Mouse (Mus musculus): ENCODE data around the gene Ercc8. TPM values are rescaled to one million over a fixed set of nuclear protein-coding genes. Genes with fewer than 3 reads are reported as not detected.

The Ercc8 gene
- total RNA-seq (2015; ENCODE audit: low replicate concordance) (0.77 and 2.1 TPM in 2 replicates), total RNA-seq (2017; ENCODE audit: low replicate concordance) (2.3 and 3.6 TPM in 2 replicates)

- ATAC-seq (replicated peaks; ENCODE audit: low FRiP score, poor library complexity, severe bottlenecking) = peak; percentile 95
Observed at GRCm38 (mm10) chr13:108158465-108159240, at the start of gene Ercc8, which contains the start of gene Ndufaf2. Ercc8 (plus strand) TSS chr13:108158731. Ndufaf2 (minus strand) TSS chr13:108158623.

DNA sequence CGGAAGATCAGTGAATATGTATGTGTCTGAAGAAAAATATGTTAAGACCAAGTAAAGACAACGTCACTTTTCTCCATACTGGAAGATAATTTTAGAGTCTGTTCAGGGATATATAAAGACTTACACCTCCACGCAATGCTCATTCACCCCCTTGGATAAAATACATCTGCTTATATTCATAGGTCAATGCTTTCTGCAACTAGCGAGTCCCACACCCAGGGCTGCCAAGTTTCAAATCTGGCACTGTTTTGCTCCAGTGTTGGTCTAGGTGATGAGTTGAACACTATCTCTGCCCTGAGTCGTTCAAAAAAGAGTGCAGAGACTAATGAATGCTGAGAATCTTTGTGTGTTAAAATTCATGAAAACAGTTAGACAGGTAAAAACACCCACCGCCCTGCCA, 47.6 kb upstream of the Ercc8 start:
- no peak for ATAC-seq (replicated peaks; ENCODE audit: low FRiP score, poor library complexity, severe bottlenecking)

DNA sequence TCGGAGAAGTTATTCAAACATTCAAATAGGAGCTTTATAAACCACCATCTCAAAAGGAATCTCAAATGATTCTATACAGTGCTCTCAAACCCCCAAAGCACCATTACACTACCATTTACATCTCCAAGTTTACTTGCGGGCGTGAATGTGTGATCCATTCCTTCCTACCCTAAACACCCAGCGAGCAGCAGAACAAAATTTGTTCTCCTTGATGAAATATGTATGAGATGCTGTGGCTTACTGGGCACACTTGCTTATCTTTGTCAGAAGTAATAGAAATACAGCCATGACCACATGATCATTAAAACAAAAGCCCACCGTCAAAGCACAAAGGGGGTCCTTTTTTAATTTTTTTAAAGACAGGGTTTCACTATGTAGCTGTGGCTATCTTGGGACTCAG, 45.0 kb upstream of the Ercc8 start:
- ATAC-seq (replicated peaks; ENCODE audit: low FRiP score, poor library complexity, severe bottlenecking) = no peak

DNA sequence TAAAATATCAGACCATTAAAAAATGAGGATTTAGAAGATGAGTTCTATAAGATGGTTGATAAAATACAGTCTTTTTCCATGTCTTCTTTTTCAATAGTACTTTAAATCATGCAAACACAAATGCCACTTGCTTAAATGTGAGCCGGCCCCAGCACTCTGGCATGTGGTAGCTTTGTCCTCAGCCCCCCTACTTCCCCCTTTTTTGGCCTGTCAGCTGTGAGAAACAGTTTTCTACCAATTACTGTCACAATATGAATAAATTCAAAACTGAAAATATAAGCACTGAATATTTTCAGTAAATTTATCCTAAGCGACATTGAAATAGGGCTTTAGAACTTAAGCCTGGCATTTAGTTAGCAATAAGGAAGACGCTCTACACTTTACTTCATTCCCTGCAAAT, 44.3 kb upstream of the Ercc8 start:
- no peak for ATAC-seq (replicated peaks; ENCODE audit: low FRiP score, poor library complexity, severe bottlenecking)

GRCm38 (mm10) chr13:108117654-108118053, 40.9 kb upstream of the Ercc8 start:
- ATAC-seq (replicated peaks; ENCODE audit: low FRiP score, poor library complexity, severe bottlenecking) = no peak

DNA sequence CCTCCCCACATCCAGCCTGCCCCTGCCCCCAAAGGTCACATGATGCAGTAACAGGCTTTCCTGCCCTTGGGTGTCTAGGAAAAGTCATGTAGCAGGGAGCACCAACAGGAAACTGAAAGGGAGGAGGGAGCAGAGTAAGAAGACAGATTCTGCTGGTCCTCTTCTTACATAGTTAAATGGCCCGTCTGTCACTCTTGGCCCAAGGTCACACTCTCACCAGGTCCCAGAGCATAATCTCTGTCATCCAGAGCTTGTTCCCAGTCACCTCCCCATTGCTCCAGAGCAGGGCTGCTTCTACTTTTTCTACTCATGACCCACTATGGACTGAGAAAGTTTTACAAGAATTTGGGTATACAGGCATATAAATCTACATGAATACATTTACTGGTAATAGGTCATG, 40.3 kb upstream of the Ercc8 start:
- ATAC-seq (replicated peaks; ENCODE audit: low FRiP score, poor library complexity, severe bottlenecking) = no peak

DNA sequence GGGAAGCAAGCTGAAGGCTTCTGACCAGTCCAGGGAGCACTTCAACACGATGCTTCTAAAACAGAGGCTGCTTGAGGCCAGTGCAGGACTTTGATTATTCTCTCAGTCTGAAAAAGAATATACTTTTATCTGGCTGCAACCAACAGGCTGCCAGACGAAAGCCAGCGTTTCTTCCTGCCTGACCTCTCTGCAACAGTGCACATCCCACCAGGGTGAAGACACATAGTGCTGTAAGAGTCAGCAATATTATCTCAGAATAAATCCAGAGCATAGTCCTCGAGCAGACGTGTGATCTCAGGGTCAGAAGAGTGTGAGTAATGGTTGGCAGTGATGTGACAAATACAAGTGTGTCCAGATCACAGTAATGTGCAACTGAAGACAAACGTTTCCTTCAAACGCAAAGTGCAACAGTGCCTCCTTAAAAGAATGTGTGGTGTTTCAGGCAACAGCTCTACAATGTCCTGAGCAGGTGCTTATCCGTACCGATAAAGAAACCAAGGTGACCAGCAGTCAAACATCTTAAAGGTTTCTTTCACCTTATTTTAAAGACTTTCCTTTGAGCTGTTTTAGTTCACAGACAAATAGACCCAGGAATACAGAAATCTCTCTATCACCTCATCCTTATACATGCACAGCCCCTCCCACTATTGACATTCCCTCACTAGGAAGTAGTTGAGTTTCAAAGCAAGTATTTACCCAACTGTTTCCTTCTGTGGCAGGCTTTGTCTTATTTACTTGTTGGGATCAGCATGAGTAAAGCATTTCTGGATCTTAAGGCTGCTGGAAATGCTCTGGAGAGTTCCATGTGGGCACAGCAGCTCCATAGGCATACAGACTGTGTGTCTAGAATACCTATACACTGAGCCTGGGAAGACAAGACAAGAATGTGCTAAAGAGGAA, 38.9 kb upstream of the Ercc8 start:
- ATAC-seq (replicated peaks; ENCODE audit: low FRiP score, poor library complexity, severe bottlenecking) = no peak

DNA sequence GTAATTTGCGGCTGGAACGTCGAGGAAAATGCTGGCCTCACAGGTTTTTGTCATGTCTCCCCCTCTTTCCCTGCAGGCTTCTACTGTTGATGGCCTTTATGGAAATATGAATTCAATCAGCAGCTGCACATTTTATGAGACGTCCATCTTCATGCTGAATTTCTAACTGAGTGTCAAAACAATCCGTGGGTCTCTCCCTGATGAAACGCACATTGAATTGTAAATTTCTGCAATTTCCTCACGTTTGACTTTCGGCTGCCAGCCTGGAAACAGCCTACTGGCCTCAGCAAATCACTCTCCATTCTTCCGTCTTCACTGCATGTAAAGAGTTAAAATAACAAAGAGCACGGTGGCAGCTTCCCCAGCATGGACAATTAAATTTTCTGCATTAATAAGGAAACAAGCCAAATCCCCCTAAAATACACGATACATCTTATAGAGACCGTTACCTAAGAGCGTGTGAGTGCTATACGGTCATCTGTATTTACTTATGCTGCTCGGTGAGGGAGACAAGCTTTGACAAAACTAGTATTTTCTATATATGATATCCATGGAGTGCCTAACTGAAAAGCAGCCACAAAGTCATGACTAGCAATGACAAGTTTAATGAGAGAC, 35.3 kb upstream of the Ercc8 start:
- no peak for ATAC-seq (replicated peaks; ENCODE audit: low FRiP score, poor library complexity, severe bottlenecking)

- ATAC-seq (replicated peaks; ENCODE audit: low FRiP score, poor library complexity, severe bottlenecking) = no peak
Observed at GRCm38 (mm10) chr13:108124096-108124495, 34.4 kb upstream of the Ercc8 start.

DNA sequence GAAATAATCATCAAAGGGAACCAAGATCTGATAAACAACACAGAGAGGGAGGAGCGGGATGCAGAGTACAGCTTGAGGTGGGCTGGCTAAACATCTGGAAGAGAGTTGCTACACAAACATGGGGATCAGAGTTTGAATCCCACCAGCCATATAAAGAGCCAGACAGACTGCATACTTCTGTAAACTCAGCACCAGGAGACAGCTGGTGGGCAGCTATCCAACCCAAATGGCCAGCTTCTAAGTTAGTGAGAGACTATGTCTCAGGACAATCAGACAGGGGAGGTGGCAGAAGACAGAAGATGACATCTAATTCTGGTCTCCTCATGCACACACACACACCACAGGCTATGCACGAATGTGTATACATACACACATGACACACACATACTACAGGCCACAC, 32.3 kb upstream of the Ercc8 start:
- no peak for ATAC-seq (replicated peaks; ENCODE audit: low FRiP score, poor library complexity, severe bottlenecking)

DNA sequence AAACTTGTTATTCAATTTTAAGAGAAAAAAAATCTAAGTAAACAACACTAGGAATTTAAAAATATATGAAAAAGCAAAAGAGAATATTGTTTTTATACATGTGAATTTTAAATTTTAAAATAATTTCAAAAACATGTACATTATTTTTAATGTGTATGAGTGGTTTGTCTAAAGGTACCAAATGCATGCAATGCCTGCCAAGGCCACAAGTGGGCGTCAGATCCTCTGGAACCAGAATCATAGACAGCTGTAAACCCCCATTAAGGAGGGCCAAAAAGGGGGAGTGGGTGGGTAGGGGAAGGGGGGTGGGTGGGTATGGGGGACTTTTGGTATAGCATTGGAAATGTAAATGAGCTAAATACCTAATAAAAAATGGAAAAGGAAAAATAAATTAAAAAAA, 31.4 kb upstream of the Ercc8 start:
- ATAC-seq (replicated peaks; ENCODE audit: low FRiP score, poor library complexity, severe bottlenecking) = no peak

DNA sequence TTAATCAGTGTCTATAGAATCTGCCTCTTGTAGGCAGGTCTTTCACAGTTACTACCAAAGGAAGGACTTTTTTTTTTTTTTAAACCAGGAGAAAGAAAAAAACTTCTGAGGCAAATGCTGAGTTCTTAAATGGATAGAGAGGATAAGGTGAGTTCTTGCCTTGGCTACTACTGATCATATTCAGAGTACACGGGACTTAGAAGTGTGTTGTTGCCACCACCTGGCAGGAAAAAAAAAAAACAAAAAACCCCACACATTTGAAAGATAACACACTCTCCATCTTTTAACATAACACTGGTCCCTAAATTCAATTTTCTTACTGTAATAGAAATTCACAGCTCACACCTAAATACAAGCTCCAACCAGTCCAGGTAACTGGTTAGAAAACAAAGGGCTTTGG, 30.6 kb upstream of the Ercc8 start:
- no peak for ATAC-seq (replicated peaks; ENCODE audit: low FRiP score, poor library complexity, severe bottlenecking)

GRCm38 (mm10) chr13:108129070-108129469, 29.5 kb upstream of the Ercc8 start:
- ATAC-seq (replicated peaks; ENCODE audit: low FRiP score, poor library complexity, severe bottlenecking) = no peak

- ATAC-seq (replicated peaks; ENCODE audit: low FRiP score, poor library complexity, severe bottlenecking) = no peak
Observed at GRCm38 (mm10) chr13:108130737-108131136, 27.8 kb upstream of the Ercc8 start.

GRCm38 (mm10) chr13:108132031-108132819, 26.3 kb upstream of the Ercc8 start:
- no peak for ATAC-seq (replicated peaks; ENCODE audit: low FRiP score, poor library complexity, severe bottlenecking)

DNA sequence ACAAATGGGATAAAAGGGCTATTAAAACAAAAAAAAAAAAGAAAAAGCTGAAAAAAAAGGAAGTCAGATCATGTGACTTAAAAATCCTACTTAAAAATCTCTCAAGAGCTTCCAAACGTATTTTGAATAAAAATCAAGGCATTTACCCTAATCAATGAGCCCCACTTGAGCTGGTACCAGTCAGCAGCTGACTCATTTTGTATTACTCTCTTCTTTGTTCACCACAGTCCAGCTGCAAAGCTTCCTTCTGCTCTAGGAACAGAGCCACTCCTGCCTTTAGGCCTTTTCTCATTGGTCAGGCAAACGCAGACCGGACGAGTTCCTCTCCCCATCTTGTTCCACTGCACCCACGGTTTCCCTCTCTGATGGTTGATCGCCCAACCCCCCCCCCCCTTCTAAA, 22.9 kb upstream of the Ercc8 start:
- ATAC-seq (replicated peaks; ENCODE audit: low FRiP score, poor library complexity, severe bottlenecking) = no peak

GRCm38 (mm10) chr13:108138403-108138977, 20.0 kb upstream of the Ercc8 start:
- ATAC-seq (replicated peaks; ENCODE audit: low FRiP score, poor library complexity, severe bottlenecking) = no peak

GRCm38 (mm10) chr13:108144086-108144485, 14.4 kb upstream of the Ercc8 start:
- ATAC-seq (replicated peaks; ENCODE audit: low FRiP score, poor library complexity, severe bottlenecking) = no peak

DNA sequence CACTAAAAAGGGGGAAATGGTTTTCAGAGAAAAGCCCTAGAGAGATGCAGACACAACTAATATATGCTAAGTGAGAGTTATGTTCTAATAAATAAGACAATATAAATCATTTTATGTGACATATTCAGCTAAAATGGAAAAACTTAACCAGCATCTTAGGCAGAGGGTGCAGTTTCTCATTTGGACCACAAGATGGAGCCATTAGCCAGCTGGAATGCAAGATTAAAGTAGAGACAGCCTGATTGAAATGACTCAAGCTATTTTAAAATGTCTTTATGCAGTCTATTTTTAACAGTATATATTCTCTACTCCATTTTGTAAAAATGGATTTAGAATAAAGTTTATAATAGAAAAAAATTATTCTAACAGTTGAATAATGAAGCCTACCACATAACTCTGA, 6.7 kb upstream of the Ercc8 start:
- peak; percentile 67 for ATAC-seq (replicated peaks; ENCODE audit: low FRiP score, poor library complexity, severe bottlenecking)
